ENCODE assay signal across 8 mouse cellular contexts in the genomic region with DNA sequence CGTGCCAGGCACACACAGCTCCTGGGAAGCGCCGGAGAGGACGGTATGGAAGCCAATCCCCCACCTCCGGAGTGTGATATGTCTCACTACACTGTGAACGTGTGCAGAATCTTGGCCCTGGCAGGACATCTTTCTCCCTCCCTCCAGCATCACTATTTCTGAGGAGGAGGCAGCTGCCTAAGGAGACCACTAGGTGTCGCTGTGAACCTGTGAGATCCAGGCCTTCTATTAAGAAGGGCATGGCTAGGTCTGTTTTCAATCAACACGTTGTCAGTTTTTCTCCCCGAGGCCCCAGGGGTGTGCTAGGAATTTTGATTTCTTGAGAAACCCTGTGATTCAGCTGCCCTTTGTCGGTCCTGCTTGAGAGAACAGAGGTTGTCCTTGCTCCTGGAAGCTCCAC.
DNase-seq lines count a peak whose midpoint lies in the region; ATAC-seq and TF ChIP-seq lines count a peak whose summit lies in the region.

No protein-coding gene starts in this region.

- H3K4me2 ChIP-seq in forebrain, embryonic 11.5 days (ENCODE audit: low read depth, low read length, severe bottlenecking): no peak overlapping the region
- peak overlapping the region; percentile 41; the same call in 1 of the 2 replicates for H3K4me2 ChIP-seq in heart, embryonic 16.5 days (ENCODE audit: low read depth, low read length)
- H3K4me2 ChIP-seq in liver, embryonic 16.5 days (ENCODE audit: low read depth, low read length): no peak overlapping the region
- H3K4me2 ChIP-seq in neural tube, embryonic 13.5 days: 0 out of 2 replicates have a peak overlapping the region, but pooled peaks have one; percentile 21

- H3K9me3 ChIP-seq in ES-E14 (ENCODE audit: control insufficient read depth, insufficient read depth, low read depth, low read length): no peaks in the 10 kb centered on the region
- H3K9me3 ChIP-seq in forebrain, embryonic 11.5 days (ENCODE audit: control insufficient read depth, low read length): no peaks in the 10 kb centered on the region
- H3K9me3 ChIP-seq in heart, embryonic 16.5 days (replicated peaks; ENCODE audit: control insufficient read depth, low read length): 0 out of 2 replicates have a peak, but pooled peaks cover 4% of the 10 kb centered on the region
- no peaks in the 10 kb centered on the region for H3K9me3 ChIP-seq in liver, embryonic 16.5 days (replicated peaks; ENCODE audit: control insufficient read depth, low read length)
- H3K9me3 ChIP-seq in neural tube, embryonic 13.5 days: no peaks in the 10 kb centered on the region

- no peak overlapping the region for H3K4me3 ChIP-seq in ES-E14 (ENCODE audit: insufficient read depth in 1 of 2, low read depth in 1 of 2, low read length in 2 of 2, poor library complexity in 1 of 2, severe bottlenecking in 1 of 2)
- H3K4me3 ChIP-seq in forebrain, embryonic 11.5 days (ENCODE audit: low read depth, low read length): no peak overlapping the region
- H3K4me3 ChIP-seq in heart, embryonic 16.5 days (ENCODE audit: low read length): no peak overlapping the region
- H3K4me3 ChIP-seq in liver, embryonic 16.5 days (ENCODE audit: low read depth, low read length): no peak overlapping the region
- H3K4me3 ChIP-seq in neural tube, embryonic 13.5 days: no peak overlapping the region

- no peaks in the 10 kb centered on the region for H3K36me3 ChIP-seq in ES-E14 (ENCODE audit: control insufficient read depth, insufficient read depth, low read length, poor library complexity, severe bottlenecking)
- H3K36me3 ChIP-seq in forebrain, embryonic 11.5 days (ENCODE audit: control insufficient read depth, insufficient read depth, low read length): no peaks in the 10 kb centered on the region
- H3K36me3 ChIP-seq in heart, embryonic 16.5 days (ENCODE audit: control insufficient read depth, insufficient read depth): no peaks in the 10 kb centered on the region
- H3K36me3 ChIP-seq in liver, embryonic 16.5 days (ENCODE audit: control insufficient read depth, insufficient read depth): no peaks in the 10 kb centered on the region
- no peaks in the 10 kb centered on the region for H3K36me3 ChIP-seq in neural tube, embryonic 13.5 days

- H3K9ac ChIP-seq in ES-E14 (ENCODE audit: insufficient read depth, low read depth, low read length, poor library complexity, severe bottlenecking): no peak overlapping the region
- H3K9ac ChIP-seq in forebrain, embryonic 11.5 days (ENCODE audit: low read length): no peak overlapping the region
- H3K9ac ChIP-seq in heart, embryonic 16.5 days (ENCODE audit: low read length): peak overlapping the region; percentile 4; the same call in 1 of the 2 replicates
- no peak overlapping the region for H3K9ac ChIP-seq in liver, embryonic 16.5 days (ENCODE audit: low read depth, low read length)
- 0 out of 2 replicates have a peak overlapping the region, but pooled peaks have one; percentile 35 for H3K9ac ChIP-seq in neural tube, embryonic 13.5 days

- peak; percentile 63 for ATAC-seq in forebrain, embryonic 11.5 days (replicated peaks; ENCODE audit: low FRiP score)
- ATAC-seq in heart, embryonic 16.5 days (replicated peaks; ENCODE audit: extremely low read depth, insufficient read depth, low FRiP score): peak; percentile 71
- ATAC-seq in liver, embryonic 16.5 days (ENCODE audit: low read depth): peak; percentile 13; the same call in 1 of the 2 replicates
- ATAC-seq in neural tube, embryonic 13.5 days (ENCODE audit: low read depth): peak; percentile 52

- H3K27ac ChIP-seq in ES-E14 (ENCODE audit: insufficient read depth, low read depth, low read length, poor library complexity, severe bottlenecking): no peak overlapping the region
- H3K27ac ChIP-seq in forebrain, embryonic 11.5 days (ENCODE audit: low read depth, low read length): no peak overlapping the region
- H3K27ac ChIP-seq in heart, embryonic 16.5 days (ENCODE audit: low read length): no peak overlapping the region
- H3K27ac ChIP-seq in liver, embryonic 16.5 days (ENCODE audit: low read length): no peak overlapping the region
- H3K27ac ChIP-seq in neural tube, embryonic 13.5 days (replicated peaks): no peak overlapping the region

- peak; percentile 73 for DNase-seq in ES-E14 (ENCODE audit: low read depth, low spot score)
- peak; percentile 63 for DNase-seq in c-Kit-positive CD71-positive TER-119-negative erythroid progenitor cells, embryonic 14.5 days (ENCODE audit: low read depth)
- peak; percentile 81 for DNase-seq in forebrain, embryonic 11.5 days (ENCODE audit: low spot score)
- peak; percentile 73 for DNase-seq in kidney, postnatal 14 days
- DNase-seq in testis, postnatal 10 days (ENCODE audit: low spot score): peak; percentile 81

- H3K4me1 ChIP-seq in ES-E14 (ENCODE audit: control insufficient read depth in 2 of 2, insufficient read depth in 2 of 2, low read length in 2 of 2, poor library complexity in 1 of 2): peaks cover 0 to 4% of the 10 kb centered on the region in 2 experiments; a peak in 2 of 4 replicates
- no peaks in the 10 kb centered on the region for H3K4me1 ChIP-seq in forebrain, embryonic 11.5 days (replicated peaks; ENCODE audit: control insufficient read depth, insufficient read depth, low read length)
- H3K4me1 ChIP-seq in heart, embryonic 16.5 days (ENCODE audit: control insufficient read depth, insufficient read depth, low read length): peaks cover 7% of the 10 kb centered on the region
- H3K4me1 ChIP-seq in liver, embryonic 16.5 days (ENCODE audit: control insufficient read depth, low read depth, low read length): no peaks in the 10 kb centered on the region
- peaks cover 40% of the 10 kb centered on the region for H3K4me1 ChIP-seq in neural tube, embryonic 13.5 days (replicated peaks)

- peaks cover 7% of the 10 kb centered on the region; the same call in 1 of the 2 replicates for H3K27me3 ChIP-seq in forebrain, embryonic 11.5 days (ENCODE audit: control insufficient read depth, insufficient read depth, low read length)
- H3K27me3 ChIP-seq in heart, embryonic 16.5 days (ENCODE audit: control insufficient read depth, insufficient read depth, low read length): no peaks in the 10 kb centered on the region
- no peaks in the 10 kb centered on the region for H3K27me3 ChIP-seq in liver, embryonic 16.5 days (ENCODE audit: control insufficient read depth, insufficient read depth, low read depth, low read length)
- peaks cover 26% of the 10 kb centered on the region for H3K27me3 ChIP-seq in neural tube, embryonic 13.5 days

- WGBS in forebrain, embryonic 11.5 days: 4% methylated on average over 10 of the region's 10 CpGs
- WGBS in heart, embryonic 16.5 days: 2% methylated on average over 10 of the region's 10 CpGs
- under 1% methylated on average over 10 of the region's 10 CpGs for WGBS in liver, embryonic 16.5 days (ENCODE audit: insufficient replicate concordance)
- 3% methylated on average over 10 of the region's 10 CpGs for WGBS in neural tube, embryonic 13.5 days

- in situ Hi-C loops in ES-E14 (cut with MboI; ENCODE audit: low sequenced_read_pairs in 2 of 2, unreplicated experiment in 2 of 2): loop anchor here (5.0 kb wide), 2 partner anchors 240 to 245 kb away; no protein-coding TSS in a partner anchor

TF ChIP-seq in ES-E14, 5 proteins besides CTCF, POLR2A, EP300 and RAD21:
- peak; percentile 95 for TF ChIP-seq ZC3H11A (IDR thresholded peaks at IDR 0.05; ENCODE audit: borderline replicate concordance, low read depth, low read length)
- TF ChIP-seq HCFC1 (IDR thresholded peaks at IDR 0.05; ENCODE audit: borderline replicate concordance, insufficient read depth, low read length): no peak
- TF ChIP-seq MAFK (IDR thresholded peaks at IDR 0.05; ENCODE audit: insufficient read depth, low read depth, low read length): no peak

Comparison
In these comparisons a context has a peak if more than half of its experiments do, and no peak if none do; other contexts are left out.
1. H3K9ac ChIP-seq: peak in heart, embryonic 16.5 days (single experiment) and neural tube, embryonic 13.5 days (single experiment); none in ES-E14 (single experiment), forebrain, embryonic 11.5 days (single experiment) and liver, embryonic 16.5 days (single experiment).
2. ATAC-seq: peak in every context shown above with its lines; median percentile 71 in heart, embryonic 16.5 days; 63 in forebrain, embryonic 11.5 days; 52 in neural tube, embryonic 13.5 days; 13 in liver, embryonic 16.5 days.
3. H3K4me2 ChIP-seq: peak in heart, embryonic 16.5 days (single experiment) and neural tube, embryonic 13.5 days (single experiment); none in forebrain, embryonic 11.5 days (single experiment) and liver, embryonic 16.5 days (single experiment).
4. Peak in every context shown above with its lines, with median percentiles within 50 percentile points of each other: DNase-seq.